Mouse (Mus musculus): Measurements from ENCODE around the gene Olfr462.

Olfr462 gene

GRCm38 (mm10) chr11:87892168-87892567, at the start of gene Olfr462:
Gene Olfr462, minus strand, starts transcription at chr11:87892268.
- no peak for DNase-seq (ENCODE audit: low spot score in 2 of 2)

GRCm38 (mm10) chr11:87935467-87935866, 43.4 kb upstream of the Olfr462 start:
- DNase-seq (ENCODE audit: low spot score in 2 of 2) = no peak

GRCm38 (mm10) chr11:87933731-87934130, 41.7 kb upstream of the Olfr462 start:
- peak in 1 of 2 experiments; percentile 9 for DNase-seq (ENCODE audit: low spot score in 2 of 2)

- no peak for DNase-seq (ENCODE audit: low spot score in 2 of 2)
Observed at GRCm38 (mm10) chr11:87930348-87930747, 38.3 kb upstream of the Olfr462 start.

- DNase-seq (ENCODE audit: low spot score in 2 of 2) = no peak
Observed at GRCm38 (mm10) chr11:87920966-87921365, 28.9 kb upstream of the Olfr462 start, which contains the start of gene Olfr464. Gene Olfr464, minus strand, starts transcription at chr11:87920967.

- DNase-seq (ENCODE audit: low spot score in 2 of 2) = no peak
Observed at GRCm38 (mm10) chr11:87920301-87920700, 28.2 kb upstream of the Olfr462 start.

GRCm38 (mm10) chr11:87916005-87916404, 23.9 kb upstream of the Olfr462 start:
- no peak for DNase-seq (ENCODE audit: low spot score in 2 of 2)

- DNase-seq (ENCODE audit: low spot score in 2 of 2) = no peak
Observed at GRCm38 (mm10) chr11:87904331-87904730, 12.3 kb upstream of the Olfr462 start.

GRCm38 (mm10) chr11:87897287-87897686, 5.2 kb upstream of the Olfr462 start, which contains the start of gene Olfr463:
Gene Olfr463, minus strand, starts transcription at chr11:87897387.
- no peak for DNase-seq (ENCODE audit: low spot score in 2 of 2)

GRCm38 (mm10) chr11:87884856-87885255, 7.2 kb downstream of the Olfr462 start:
- no peak for DNase-seq (ENCODE audit: low spot score in 2 of 2)

- DNase-seq (ENCODE audit: low spot score in 2 of 2) = no peak
Observed at GRCm38 (mm10) chr11:87883493-87883892, 8.6 kb downstream of the Olfr462 start.

GRCm38 (mm10) chr11:87881714-87882113, 10.4 kb downstream of the Olfr462 start:
- DNase-seq (ENCODE audit: low spot score in 2 of 2) = no peak

- no peak for DNase-seq (ENCODE audit: low spot score in 2 of 2)
Observed at GRCm38 (mm10) chr11:87879826-87880225, 12.2 kb downstream of the Olfr462 start.

- DNase-seq (ENCODE audit: low spot score in 2 of 2) = no peak
Observed at GRCm38 (mm10) chr11:87875436-87875835, 16.6 kb downstream of the Olfr462 start, which contains the start of gene Epx. Gene Epx, minus strand, starts transcription at chr11:87875536.

GRCm38 (mm10) chr11:87871766-87872165, 20.3 kb downstream of the Olfr462 start:
- DNase-seq (ENCODE audit: low spot score in 2 of 2) = no peak

- no peak for DNase-seq (ENCODE audit: low spot score in 2 of 2)
Observed at GRCm38 (mm10) chr11:87870096-87870495, 22.0 kb downstream of the Olfr462 start.

GRCm38 (mm10) chr11:87866891-87867290, 25.2 kb downstream of the Olfr462 start:
- DNase-seq (ENCODE audit: low spot score in 2 of 2) = peak in 1 of 2 experiments; percentile 9

- DNase-seq (ENCODE audit: low spot score in 2 of 2) = no peak
Observed at GRCm38 (mm10) chr11:87862805-87863204, 29.3 kb downstream of the Olfr462 start.

- DNase-seq (ENCODE audit: low spot score in 2 of 2) = no peak
Observed at GRCm38 (mm10) chr11:87860426-87860825, 31.6 kb downstream of the Olfr462 start.

GRCm38 (mm10) chr11:87859273-87859672, 32.8 kb downstream of the Olfr462 start:
- DNase-seq (ENCODE audit: low spot score in 2 of 2) = no peak

- no peak for DNase-seq (ENCODE audit: low spot score in 2 of 2)
Observed at GRCm38 (mm10) chr11:87854550-87854949, 37.5 kb downstream of the Olfr462 start.

GRCm38 (mm10) chr11:87853597-87853954, 38.5 kb downstream of the Olfr462 start:
- no peak for DNase-seq (ENCODE audit: low spot score in 2 of 2)

GRCm38 (mm10) chr11:87852690-87853596, 39.1 kb downstream of the Olfr462 start, which contains the start of gene Mks1:
Gene Mks1, plus strand, starts transcription at chr11:87853215.
- DNase-seq (ENCODE audit: low spot score in 2 of 2) = peak; percentile 83 to 91

Measured in cerebellum, postnatal 4 days (tissue).